ENCODE assay signal across 26 mouse cellular contexts in genomic region chr5:108516655-108517054, GRCm38 (mm10). TPM values are rescaled to one million over a fixed set of nuclear protein-coding genes. Genes with fewer than 3 reads are reported as not detected.
A peak's percentile ranks its signal among the peaks of the same experiment; 100 is the strongest.
DNase-seq lines count a peak whose midpoint lies in the region; ATAC-seq and TF ChIP-seq lines count a peak whose summit lies in the region.
"Had no signal": no experiment of that assay in that cellular context is flagged by ENCODE, and none has a peak within 500 bp of the region (broad histone marks: within the 10 kb centered on the region; RNA-seq: fewer than 3 reads in every experiment).

No protein-coding gene starts in this region.

- no peak for TF ChIP-seq CTCF in MEL (IDR thresholded peaks at IDR 0.05 in 2 of 3, conservative IDR thresholded peaks at IDR 0.05 in 1 of 3; ENCODE audit: control insufficient read depth in 1 of 3, insufficient read depth in 1 of 3, low read depth in 2 of 3, low read length in 3 of 3, poor library complexity in 1 of 3, severe bottlenecking in 1 of 3)

- 92% methylated on average over 3 of the region's 3 CpGs for WGBS in intestine, embryonic 14.5 days
- WGBS in intestine, embryonic 15.5 days = 80% methylated on average over 3 of the region's 3 CpGs
- WGBS in kidney, embryonic 15.5 days = 85% methylated on average over 3 of the region's 3 CpGs

- H3K79me2 ChIP-seq in MEL (ENCODE audit: control insufficient read depth, insufficient read depth, low read length, poor library complexity) = no peaks in the 10 kb centered on the region

- H3K4me3 ChIP-seq in intestine, embryonic 14.5 days (ENCODE audit: low read depth, low read length) = no peak overlapping the region
- no peak overlapping the region for H3K4me3 ChIP-seq in intestine, embryonic 15.5 days (replicated peaks)
- H3K4me3 ChIP-seq in MEL (ENCODE audit: control insufficient read depth in 1 of 2, insufficient read depth in 1 of 2, low read depth in 2 of 2, low read length in 2 of 2) = no peak overlapping the region
- no peak overlapping the region for H3K4me3 ChIP-seq in kidney, embryonic 15.5 days (replicated peaks)
- H3K4me3 ChIP-seq: forebrain, embryonic 10.5 days; forebrain, embryonic 13.5 days; heart, adult 2 months; heart, embryonic 10.5 days; heart, embryonic 13.5 days; hindbrain, embryonic 12.5 days; hindbrain, embryonic 15.5 days had no signal

- intact Hi-C loops in left cerebral cortex, postnatal 4 days (cut with DNase I) = no loop called here

- TF ChIP-seq POLR2A in MEL (IDR thresholded peaks at IDR 0.05; ENCODE audit: control insufficient read depth in 1 of 2, insufficient read depth in 1 of 2, low read depth in 1 of 2, low read length in 2 of 2, poor library complexity in 1 of 2) = no peak

- no peak overlapping the region for H3K4me2 ChIP-seq in intestine, embryonic 14.5 days (ENCODE audit: low read length)
- no peak overlapping the region for H3K4me2 ChIP-seq in intestine, embryonic 15.5 days (replicated peaks)
- no peak overlapping the region for H3K4me2 ChIP-seq in kidney, embryonic 15.5 days
- H3K4me2 ChIP-seq: forebrain, embryonic 13.5 days; heart, embryonic 13.5 days; hindbrain, embryonic 12.5 days; hindbrain, embryonic 15.5 days had no signal

- no peaks in the 10 kb centered on the region for H3K4me1 ChIP-seq in intestine, embryonic 14.5 days (replicated peaks; ENCODE audit: control insufficient read depth, insufficient read depth, low read length)
- no peaks in the 10 kb centered on the region for H3K4me1 ChIP-seq in intestine, embryonic 15.5 days (replicated peaks)
- peaks cover 4 to 33% of the 10 kb centered on the region in 2 experiments for H3K4me1 ChIP-seq in MEL (ENCODE audit: control insufficient read depth in 1 of 2, insufficient read depth in 2 of 2, low read length in 2 of 2)
- no peaks in the 10 kb centered on the region for H3K4me1 ChIP-seq in kidney, embryonic 15.5 days
- H3K4me1 ChIP-seq: heart, embryonic 10.5 days; heart, embryonic 13.5 days; hindbrain, embryonic 12.5 days; hindbrain, embryonic 15.5 days had no signal

- ATAC-seq in intestine, embryonic 14.5 days (replicated peaks; ENCODE audit: low FRiP score, low TSS enrichment, low read depth) = no peak
- ATAC-seq in intestine, embryonic 15.5 days = no peak
- no peak for ATAC-seq in kidney, embryonic 15.5 days (replicated peaks; ENCODE audit: low FRiP score)
- ATAC-seq: CD4-positive, CD25-positive, alpha-beta regulatory T cell, adult 4 months; forebrain, embryonic 13.5 days; forebrain, embryonic 16.5 days; intestine, embryonic 16.5 days; Patski had no signal

- no peak overlapping the region for H3K27ac ChIP-seq in intestine, embryonic 14.5 days (ENCODE audit: low read depth)
- no peak overlapping the region for H3K27ac ChIP-seq in intestine, embryonic 15.5 days
- H3K27ac ChIP-seq in MEL (ENCODE audit: control insufficient read depth, low read depth, low read length) = peak overlapping the region; percentile 40
- no peak overlapping the region for H3K27ac ChIP-seq in kidney, embryonic 15.5 days
- H3K27ac ChIP-seq: forebrain, embryonic 10.5 days; forebrain, embryonic 13.5 days; heart, adult 2 months; heart, embryonic 10.5 days; heart, embryonic 13.5 days; hindbrain, embryonic 12.5 days; hindbrain, embryonic 15.5 days had no signal

- H3K36me3 ChIP-seq in intestine, embryonic 14.5 days (ENCODE audit: control insufficient read depth, insufficient read depth, low read length) = no peaks in the 10 kb centered on the region
- H3K36me3 ChIP-seq in intestine, embryonic 15.5 days = no peaks in the 10 kb centered on the region
- H3K36me3 ChIP-seq in MEL (ENCODE audit: control insufficient read depth in 1 of 2, insufficient read depth in 2 of 2, low read length in 2 of 2) = peaks cover 0 to 17% of the 10 kb centered on the region in 2 experiments; a peak in 2 of 4 replicates
- H3K36me3 ChIP-seq in kidney, embryonic 15.5 days = no peaks in the 10 kb centered on the region
- H3K36me3 ChIP-seq: forebrain, embryonic 10.5 days; heart, embryonic 10.5 days; heart, embryonic 13.5 days; hindbrain, embryonic 12.5 days had no signal

- no peak overlapping the region for H3K9ac ChIP-seq in intestine, embryonic 14.5 days (ENCODE audit: low read length)
- no peak overlapping the region for H3K9ac ChIP-seq in intestine, embryonic 15.5 days
- no peak overlapping the region for H3K9ac ChIP-seq in MEL (ENCODE audit: control insufficient read depth, low read depth, low read length, poor library complexity, severe bottlenecking)
- no peak overlapping the region for H3K9ac ChIP-seq in kidney, embryonic 15.5 days
- H3K9ac ChIP-seq: forebrain, embryonic 13.5 days; heart, embryonic 13.5 days; hindbrain, embryonic 12.5 days; hindbrain, embryonic 15.5 days had no signal

- peak in 1 of 2 experiments; percentile 58; a peak in 2 of 4 replicates for TF ChIP-seq EP300 in MEL (IDR thresholded peaks at IDR 0.05; ENCODE audit: low read depth in 1 of 2, low read length in 2 of 2)

- DNase-seq in intestine, embryonic 14.5 days (ENCODE audit: low spot score) = peak; percentile 13
- peak; percentile 84 for DNase-seq in MEL (ENCODE audit: low read depth, low spot score)
- DNase-seq in MEL-GATA-1-ER (ENCODE audit: extremely low read depth, low read depth) = peak; percentile 50
- DNase-seq in left cerebral cortex, postnatal 4 days = no peak
- DNase-seq: adrenal gland, postnatal 10 days; adrenal gland, postnatal 36 days; cerebellum, postnatal 36 days; embryo, embryonic 11 days; gastrocnemius, postnatal 10 days; gastrocnemius, postnatal 36 days; heart, adult 2 months; heart, postnatal 14 days; heart, postnatal 4 days had no signal

- no peak for TF ChIP-seq RAD21 in MEL (IDR thresholded peaks at IDR 0.05; ENCODE audit: low read depth, low read length)

- no peaks in the 10 kb centered on the region for H3K27me3 ChIP-seq in intestine, embryonic 14.5 days (replicated peaks; ENCODE audit: control insufficient read depth, insufficient read depth, low read length)
- H3K27me3 ChIP-seq in intestine, embryonic 15.5 days (replicated peaks) = no peaks in the 10 kb centered on the region
- no peaks in the 10 kb centered on the region for H3K27me3 ChIP-seq in MEL (ENCODE audit: control insufficient read depth in 1 of 2, insufficient read depth in 2 of 2, low read length in 2 of 2)
- no peaks in the 10 kb centered on the region for H3K27me3 ChIP-seq in kidney, embryonic 15.5 days
- H3K27me3 ChIP-seq: forebrain, embryonic 13.5 days; heart, embryonic 13.5 days; hindbrain, embryonic 12.5 days; hindbrain, embryonic 15.5 days; Patski had no signal

- no peaks in the 10 kb centered on the region for H3K9me3 ChIP-seq in intestine, embryonic 14.5 days (ENCODE audit: control insufficient read depth, low read length)
- H3K9me3 ChIP-seq in intestine, embryonic 15.5 days = no peaks in the 10 kb centered on the region
- H3K9me3 ChIP-seq in MEL (replicated peaks; ENCODE audit: insufficient read depth, low read length) = no peaks in the 10 kb centered on the region
- no peaks in the 10 kb centered on the region for H3K9me3 ChIP-seq in kidney, embryonic 15.5 days (replicated peaks)
- H3K9me3 ChIP-seq: forebrain, embryonic 10.5 days; forebrain, embryonic 13.5 days; heart, embryonic 10.5 days; heart, embryonic 13.5 days; hindbrain, embryonic 12.5 days; hindbrain, embryonic 15.5 days had no signal

TF ChIP-seq in MEL, 35 proteins besides CTCF, POLR2A, EP300 and RAD21:
- TF ChIP-seq SMC3 (IDR thresholded peaks at IDR 0.05; ENCODE audit: low read depth, low read length) (no peak), MAX (IDR thresholded peaks at IDR 0.05; ENCODE audit: low read length) (no peak), SIN3A (IDR thresholded peaks at IDR 0.05; ENCODE audit: low read length) (no peak), TAL1 (IDR thresholded peaks at IDR 0.05; ENCODE audit: low read length) (peak; percentile 36; the same call in 1 of the 2 replicates), RCOR1 (IDR thresholded peaks at IDR 0.05; ENCODE audit: low read depth, low read length) (0 out of 2 replicates have a peak, but pooled peaks have one; percentile 9), MYC (IDR thresholded peaks at IDR 0.05; ENCODE audit: low read depth, low read length) (no peak), GATA1 (IDR thresholded peaks at IDR 0.05; ENCODE audit: low read depth, low read length) (peak; percentile 41; the same call in 1 of the 2 replicates), CHD2 (IDR thresholded peaks at IDR 0.05; ENCODE audit: low read length) (no peak)

RNA-seq across cellular contexts. Expression of gene Cplx1, which starts 33.2 kb away (rescaled TPM):
- 3.1 and 3.2 TPM in 2 replicates for polyA plus RNA-seq in intestine, embryonic 14.5 days (2014; fragmentation: Nextera tagmentation; extraction: Ambion mirVana)
- polyA plus RNA-seq in intestine, embryonic 15.5 days (2015; fragmentation: Nextera tagmentation; extraction: Ambion mirVana) = 3.0 and 3.3 TPM in 2 replicates
- not detected in 2 replicates for total RNA-seq in MEL (2012; rRNA removed)
- polyA plus RNA-seq in MEL (2012; ENCODE audit: insufficient read depth in 1 of 2, insufficient read length in 2 of 2, low read depth in 1 of 2, low replicate concordance in 2 of 2, missing spikeins in 1 of 2) = not detected
- 100 to 1,000 TPM; 190 to 193 TPM for total RNA-seq in left cerebral cortex, postnatal 4 days (2021)
- 1.1 and 2.2 TPM in 2 replicates for polyA plus RNA-seq in kidney, embryonic 15.5 days (2015; fragmentation: Nextera tagmentation; extraction: Ambion mirVana)
- total RNA-seq: gastrocnemius, postnatal 36 days had no signal
- polyA plus RNA-seq: C2C12; CD4-positive, CD25-positive, alpha-beta regulatory T cell, adult 4 months; Patski had no signal

RNA-seq across cellular contexts. Expression of gene Pcgf3, which starts 55.6 kb away (rescaled TPM):
- polyA plus RNA-seq in intestine, embryonic 14.5 days (2014; fragmentation: Nextera tagmentation; extraction: Ambion mirVana) = 20.9 and 24.9 TPM in 2 replicates
- 18.0 and 19.5 TPM in 2 replicates for polyA plus RNA-seq in intestine, embryonic 15.5 days (2015; fragmentation: Nextera tagmentation; extraction: Ambion mirVana)
- 7.3 and 7.4 TPM in 2 replicates for total RNA-seq in MEL (2012; rRNA removed)
- 10 to 100 TPM in 1 of 2 experiments, not detected in 1; 26.4 TPM for polyA plus RNA-seq in MEL (2012; ENCODE audit: insufficient read depth in 1 of 2, insufficient read length in 2 of 2, low read depth in 1 of 2, low replicate concordance in 2 of 2, missing spikeins in 1 of 2)
- 10 to 100 TPM; 82.2 to 94.3 TPM for total RNA-seq in left cerebral cortex, postnatal 4 days (2021)
- polyA plus RNA-seq in kidney, embryonic 15.5 days (2015; fragmentation: Nextera tagmentation; extraction: Ambion mirVana) = 19.0 and 21.4 TPM in 2 replicates
